Mouse (Mus musculus): ENCODE data around the gene Mroh2a.

Gene Mroh2a

GRCm38 (mm10) chr1:88226670-88227379 lies at the start of gene Mroh2a:
TSS of gene Mroh2a (plus strand) at chr1:88226986.
- DNase-seq = no peak

- DNase-seq = peak; percentile 65
Observed at GRCm38 (mm10) chr1:88179657-88180056, 47.1 kb upstream of the Mroh2a start.

- DNase-seq = no peak
Observed at GRCm38 (mm10) chr1:88186325-88186935, 40.4 kb upstream of the Mroh2a start.

GRCm38 (mm10) chr1:88192136-88192535 lies 34.6 kb upstream of the Mroh2a start:
- DNase-seq = no peak

GRCm38 (mm10) chr1:88195687-88196086 lies 31.1 kb upstream of the Mroh2a start:
- peak; percentile 97 for DNase-seq

GRCm38 (mm10) chr1:88197443-88197842 lies 29.3 kb upstream of the Mroh2a start:
- peak; percentile 77 for DNase-seq

GRCm38 (mm10) chr1:88199996-88200395 lies 26.8 kb upstream of the Mroh2a start:
- DNase-seq = no peak

GRCm38 (mm10) chr1:88200456-88200855 lies 26.3 kb upstream of the Mroh2a start, which contains the start of gene Ugt1a2:
TSS of gene Ugt1a2 (plus strand) at chr1:88200601.
- DNase-seq = peak; percentile 62

- peak; percentile 52 for DNase-seq
Observed at GRCm38 (mm10) chr1:88205294-88205922, 21.4 kb upstream of the Mroh2a start, which contains the start of gene Dnajb3. TSS of gene Dnajb3 (minus strand) at chr1:88205782.

- no peak for DNase-seq
Observed at GRCm38 (mm10) chr1:88206843-88207479, 19.8 kb upstream of the Mroh2a start.

GRCm38 (mm10) chr1:88211812-88212211 lies 15.0 kb upstream of the Mroh2a start, which contains the start of gene Ugt1a1:
TSS of gene Ugt1a1 (plus strand) at chr1:88211959.
- DNase-seq = peak; percentile 71

GRCm38 (mm10) chr1:88212341-88213045 lies 14.3 kb upstream of the Mroh2a start:
- no peak for DNase-seq

- no peak for DNase-seq
Observed at GRCm38 (mm10) chr1:88213061-88213460, 13.7 kb upstream of the Mroh2a start.

GRCm38 (mm10) chr1:88213766-88214461 lies 12.9 kb upstream of the Mroh2a start:
- no peak for DNase-seq

GRCm38 (mm10) chr1:88214462-88214952 lies 12.3 kb upstream of the Mroh2a start:
- no peak for DNase-seq

- no peak for DNase-seq
Observed at GRCm38 (mm10) chr1:88215466-88216380, 11.1 kb upstream of the Mroh2a start.

- no peak for DNase-seq
Observed at GRCm38 (mm10) chr1:88216551-88216950, 10.2 kb upstream of the Mroh2a start.

- DNase-seq = peak; percentile 20
Observed at GRCm38 (mm10) chr1:88217144-88217543, 9.6 kb upstream of the Mroh2a start.

GRCm38 (mm10) chr1:88217576-88217975 lies 9.2 kb upstream of the Mroh2a start:
- no peak for DNase-seq

- DNase-seq = peak; percentile 14
Observed at GRCm38 (mm10) chr1:88218051-88218450, 8.7 kb upstream of the Mroh2a start.

GRCm38 (mm10) chr1:88218591-88218990 lies 8.2 kb upstream of the Mroh2a start:
- no peak for DNase-seq

Data from kidney, adult 9 months (tissue).